Mouse (Mus musculus): ENCODE data around the gene Unc13c.

Unc13c gene

DNA sequence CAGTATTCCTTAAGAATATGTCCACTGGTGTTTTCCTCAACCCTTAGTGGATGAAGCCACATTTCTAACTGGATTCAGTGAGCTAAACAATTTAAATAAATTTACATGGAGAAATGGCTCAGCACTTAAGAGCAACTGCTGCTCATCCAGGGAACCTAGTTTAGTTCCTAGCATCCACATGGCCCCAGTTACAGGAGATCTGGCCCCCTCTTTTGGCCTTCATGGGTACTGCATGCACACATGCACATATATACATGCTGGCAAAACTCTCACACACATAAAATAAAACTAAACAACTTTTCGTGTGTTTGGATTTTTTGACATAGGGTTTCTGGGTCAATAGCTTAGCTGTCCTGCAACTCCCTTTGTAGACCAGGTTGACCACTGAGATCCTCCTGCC is 330.6 kb downstream of the Unc13c start:
- DNase-seq (ENCODE audit: low spot score in 2 of 2) = no peak

DNA sequence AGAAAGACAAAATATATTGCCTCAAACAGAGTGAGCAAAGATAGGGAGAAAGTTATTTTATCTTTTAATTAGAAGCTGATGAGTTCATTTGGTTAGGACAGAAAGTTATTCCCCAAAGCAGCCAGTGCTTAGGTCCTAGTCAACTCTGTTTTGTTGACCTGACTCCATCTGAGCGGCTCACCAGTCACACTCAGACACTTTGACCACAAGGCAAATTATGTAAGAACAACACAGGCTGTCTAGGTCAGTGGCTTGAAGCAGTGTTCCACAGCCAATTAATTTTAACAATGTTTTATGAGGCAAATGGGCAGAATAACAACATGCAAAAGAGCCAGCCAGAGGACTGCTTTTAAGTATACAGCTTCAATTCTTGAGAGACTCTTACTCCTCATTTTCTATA is 343.6 kb downstream of the Unc13c start:
- DNase-seq (ENCODE audit: low spot score in 2 of 2) = no peak

DNA sequence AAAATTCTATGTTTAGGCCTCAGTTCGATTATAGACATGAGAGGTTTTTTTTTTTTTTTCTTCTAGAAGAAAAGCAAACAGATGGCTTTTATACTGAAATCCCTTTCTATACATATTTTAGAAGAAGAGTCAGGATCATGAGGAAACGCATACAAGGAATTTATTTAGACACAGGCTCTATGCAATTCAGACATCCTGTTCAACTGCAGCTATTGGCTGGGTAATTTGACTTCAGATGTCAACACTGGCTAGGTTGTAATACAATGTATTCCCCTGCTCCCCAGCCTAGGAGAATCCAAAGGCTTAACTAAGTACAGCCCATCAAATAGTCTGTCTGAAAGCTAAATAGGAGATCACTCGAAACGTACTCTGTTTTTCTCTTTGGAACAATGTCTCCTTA is 355.9 kb downstream of the Unc13c start:
- no peak for DNase-seq (ENCODE audit: low spot score in 2 of 2)

DNA sequence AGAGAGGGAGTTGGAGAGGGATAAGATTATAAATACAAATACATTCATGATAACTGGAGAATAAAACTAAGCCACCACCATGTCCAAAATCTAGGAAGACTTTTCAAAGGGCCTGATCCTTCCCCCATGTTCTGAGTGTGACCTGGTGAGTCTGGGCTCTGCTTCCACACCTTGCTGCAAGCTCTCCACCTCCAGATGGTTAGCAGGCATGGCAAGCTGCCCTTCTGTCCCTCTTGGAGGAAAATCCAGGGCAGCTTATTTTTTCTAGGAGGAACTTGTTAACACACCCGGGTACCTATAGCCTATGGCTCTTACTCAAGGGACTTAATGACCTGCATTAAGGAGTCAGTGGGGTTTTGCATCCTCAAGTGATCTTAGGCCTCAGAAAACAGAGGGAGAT is 364.8 kb downstream of the Unc13c start:
- no peak for DNase-seq (ENCODE audit: low spot score in 2 of 2)

DNA sequence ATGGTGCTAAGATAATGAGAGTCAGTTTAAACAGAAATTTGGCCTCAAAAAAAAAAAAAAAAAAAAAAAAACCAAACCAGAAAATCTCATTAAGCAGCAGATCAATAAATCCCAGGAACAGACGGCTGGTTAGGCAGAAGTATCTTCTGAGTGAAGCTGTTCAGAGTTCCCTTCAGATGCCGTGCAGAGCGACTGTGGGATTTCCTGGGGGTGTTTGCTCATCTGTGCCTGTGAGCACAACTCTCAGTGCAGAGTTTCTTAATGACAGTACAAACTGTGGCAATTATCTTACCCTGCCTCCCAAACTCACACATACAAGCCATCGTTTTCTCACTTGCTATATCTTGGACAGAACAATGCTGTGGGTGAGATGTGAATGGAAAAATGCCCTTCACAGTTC is 403.2 kb downstream of the Unc13c start:
- no peak for DNase-seq (ENCODE audit: low spot score in 2 of 2)

DNA sequence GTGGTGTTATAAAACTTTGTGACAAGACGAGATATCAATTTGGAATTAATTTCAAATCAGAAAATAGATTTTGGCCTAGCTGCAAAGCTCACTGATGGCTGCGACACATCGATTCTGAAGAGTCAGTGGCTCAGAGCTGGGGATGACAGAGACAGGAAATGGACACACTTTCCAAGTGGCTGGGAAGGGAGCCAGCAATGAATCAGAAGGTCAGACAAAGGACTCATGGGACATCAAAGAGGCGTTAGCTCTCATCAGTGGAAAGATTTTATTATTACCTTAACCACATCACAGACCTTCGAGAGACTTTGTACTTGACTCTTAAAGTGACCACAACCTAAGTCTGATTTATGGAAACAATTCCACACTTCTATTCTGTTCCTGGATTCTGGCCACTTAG is 408.7 kb downstream of the Unc13c start:
- DNase-seq (ENCODE audit: low spot score in 2 of 2) = peak in 1 of 2 experiments; percentile 3

DNA sequence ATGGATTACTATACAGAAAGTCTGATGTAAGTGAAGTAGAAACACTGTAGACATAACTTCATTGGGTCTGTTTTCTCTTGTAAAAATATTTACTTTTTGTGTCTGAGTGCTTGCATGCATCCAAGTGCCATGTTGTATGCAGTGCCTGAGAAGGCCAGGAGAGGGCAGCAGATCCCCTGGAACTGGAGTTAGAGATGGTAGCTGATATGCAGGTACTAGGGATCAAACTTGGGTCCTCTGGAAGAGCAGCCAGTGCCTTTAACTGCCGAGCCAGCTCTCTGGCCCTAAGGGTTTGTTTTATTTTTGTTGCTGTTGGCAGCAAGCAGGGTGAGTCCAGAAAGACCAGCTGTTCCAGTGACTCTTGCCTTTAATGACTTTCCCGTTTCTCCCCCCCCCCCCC is 411.0 kb downstream of the Unc13c start:
- DNase-seq (ENCODE audit: low spot score in 2 of 2) = peak; percentile 24 to 34

DNA sequence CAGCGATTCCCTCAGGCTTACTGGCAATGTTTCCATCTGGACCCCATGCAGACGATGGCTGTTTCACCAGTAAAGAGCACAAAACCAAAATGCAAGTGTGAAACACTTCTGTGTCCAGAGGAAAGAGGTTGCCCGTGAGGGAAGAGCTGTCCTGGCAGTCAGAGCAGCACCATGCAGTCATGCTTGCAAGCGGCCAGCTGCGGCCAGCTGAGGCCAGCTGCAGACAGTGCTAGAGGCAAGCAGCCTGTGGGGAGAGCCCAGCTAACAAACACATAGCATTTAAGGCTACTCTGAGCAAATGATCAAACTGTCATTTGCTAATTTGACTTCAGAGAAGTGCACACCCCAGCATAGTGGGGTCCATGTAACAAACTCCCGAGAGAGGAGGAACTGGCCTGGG is 413.4 kb downstream of the Unc13c start:
- DNase-seq (ENCODE audit: low spot score in 2 of 2) = no peak

DNA sequence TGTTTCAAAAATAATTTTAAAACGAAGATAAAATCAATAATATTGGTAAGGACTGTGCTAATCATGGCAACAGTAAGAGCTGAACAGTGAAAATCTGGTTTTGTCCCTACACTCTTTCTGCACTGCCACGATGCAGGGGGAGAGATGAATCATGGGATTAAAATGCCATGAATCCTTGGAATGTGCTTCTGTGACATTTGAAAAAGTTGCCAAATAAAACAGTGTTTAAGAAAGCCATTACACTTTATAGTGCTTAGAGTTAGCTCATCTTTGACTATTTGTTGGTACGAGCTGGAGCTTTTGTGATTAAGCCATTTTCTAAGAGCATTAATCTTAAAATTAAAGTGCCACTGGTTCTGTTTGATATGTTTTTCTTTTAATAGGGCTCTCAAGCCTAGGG is 496.2 kb downstream of the Unc13c start:
- no peak for DNase-seq (ENCODE audit: low spot score in 2 of 2)

DNA sequence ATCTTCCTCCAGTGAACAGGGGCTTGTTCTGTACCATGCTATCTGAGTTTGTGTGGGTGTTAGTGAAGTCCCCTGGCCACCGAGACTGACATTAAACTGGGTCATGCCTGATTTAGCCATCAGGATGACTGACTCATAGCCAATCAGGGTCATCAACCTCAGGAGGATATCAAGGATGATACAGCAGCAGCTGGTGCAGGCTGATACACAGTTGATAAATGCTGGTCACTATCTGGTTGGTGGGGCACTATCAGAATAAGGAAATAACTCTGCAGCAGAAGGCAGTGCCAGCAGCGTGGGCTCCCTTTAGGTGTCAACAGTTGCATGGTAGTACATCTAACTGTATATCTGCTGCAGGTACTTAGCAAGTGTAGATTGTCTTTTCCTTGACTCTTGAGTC is 506.7 kb downstream of the Unc13c start:
- no peak for DNase-seq (ENCODE audit: low spot score in 2 of 2)

DNA sequence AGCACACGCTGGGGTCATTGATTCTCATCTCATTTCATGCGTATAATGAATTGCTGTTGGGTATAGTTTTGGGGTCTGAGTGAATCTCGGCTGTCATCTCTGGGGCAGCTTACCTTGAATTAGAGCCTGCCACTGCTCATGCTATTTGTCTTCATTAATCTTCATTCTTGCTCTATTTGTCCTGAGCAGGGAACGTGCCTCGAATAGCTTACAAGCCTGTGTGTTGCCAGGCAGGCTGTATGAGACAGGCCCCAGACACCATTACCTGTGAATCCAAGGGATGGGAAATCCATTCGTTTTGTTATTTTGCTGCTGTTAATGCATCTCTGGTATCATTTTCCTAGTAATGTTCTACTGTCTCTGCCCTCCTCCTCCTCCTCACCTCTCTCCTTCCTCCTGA is 518.8 kb downstream of the Unc13c start:
- no peak for DNase-seq (ENCODE audit: low spot score in 2 of 2)

DNA sequence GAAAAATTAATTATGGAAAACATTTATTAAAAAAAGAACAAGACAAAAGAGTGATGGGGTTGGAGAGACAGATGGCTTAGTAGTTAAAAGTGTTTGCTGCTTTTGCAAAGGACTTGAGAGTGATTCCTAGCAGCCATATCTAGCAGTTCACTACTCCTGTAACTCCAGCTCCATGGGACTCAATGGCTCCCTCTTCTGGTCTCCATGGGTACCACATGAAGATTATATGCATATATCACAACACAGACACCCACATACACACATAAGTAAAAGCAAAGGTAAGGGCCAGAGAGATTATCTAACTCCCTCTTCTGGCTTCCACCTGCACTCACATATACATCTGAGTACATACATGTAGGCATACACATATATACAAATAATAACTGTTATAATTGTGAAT is 519.5 kb downstream of the Unc13c start:
- DNase-seq (ENCODE audit: low spot score in 2 of 2) = no peak

DNA sequence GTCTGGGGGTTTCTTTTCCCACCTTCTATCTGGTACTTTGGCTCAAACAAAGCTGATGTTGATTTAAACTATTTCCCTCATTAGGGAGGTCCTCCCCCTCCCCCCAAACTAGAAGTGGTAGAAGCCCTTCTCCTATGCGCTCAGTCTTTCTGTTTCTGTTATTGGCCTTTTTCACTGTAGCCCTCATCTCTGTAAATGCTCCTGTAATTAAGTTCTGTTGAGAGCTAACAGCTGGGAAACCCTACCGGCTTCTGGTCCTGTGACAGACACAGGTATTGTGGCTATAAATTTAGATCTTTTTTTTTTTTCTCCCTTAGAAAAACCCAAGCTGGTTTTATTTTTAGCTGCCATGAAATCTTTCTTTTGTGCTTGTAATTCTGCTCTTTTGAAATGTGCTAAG is 536.8 kb downstream of the Unc13c start:
- DNase-seq (ENCODE audit: low spot score in 2 of 2) = no peak

Measured in urinary bladder, postnatal 36 days (tissue).